Mouse (Mus musculus): Measurements from ENCODE around the gene Acad10. TPM values are rescaled to one million over a fixed set of nuclear protein-coding genes. Genes with fewer than 3 reads are reported as not detected.

Gene Acad10
- total RNA-seq, 2 experiments from 2014 or later, result 5.6 to 6.1 TPM

Other genes starting within 250 kb of the Acad10 start
- gene Tmem116, start 208.6 kb downstream of the Acad10 start, total RNA-seq (2021), result 1 to 10 TPM; 6.4 to 7.1 TPM
- gene Erp29, start 208.0 kb downstream of the Acad10 start, total RNA-seq (2021), result 10 to 100 TPM; 70.3 to 80.6 TPM
- not detected for gene Adam1b, start 157.1 kb downstream of the Acad10 start, total RNA-seq (2021)
- gene Adam1a, start 115.0 kb downstream of the Acad10 start, total RNA-seq (2021), result 1 to 10 TPM; 2.3 to 3.7 TPM
- not detected for gene Gm42878, start 115.0 kb downstream of the Acad10 start, total RNA-seq (2021)
- gene Mapkapk5, start 114.6 kb downstream of the Acad10 start, total RNA-seq (2021), result 10 to 100 TPM; 64.4 to 72.4 TPM
- 100 to 1,000 TPM; 117 to 123 TPM for gene Aldh2, start 66.7 kb downstream of the Acad10 start, total RNA-seq (2021)
- gene Acad12, start 41.6 kb downstream of the Acad10 start, total RNA-seq (2021), result 10 to 100 TPM; 10.1 to 10.3 TPM
- 10 to 100 TPM; 24.2 to 26.2 TPM for gene Brap, start within 50 bp of the Acad10 start, total RNA-seq (2021)
- gene Atxn2, start 50.8 kb upstream of the Acad10 start, total RNA-seq (2021), result 100 to 1,000 TPM; 127 to 152 TPM
- gene Sh2b3, start 177.1 kb upstream of the Acad10 start, total RNA-seq (2021), result 10 to 100 TPM; 18.3 to 22.5 TPM
- 1 to 10 TPM; 6.4 to 7.6 TPM for gene Pheta1, start 188.5 kb upstream of the Acad10 start, total RNA-seq (2021)